In genomic region chr5:112532210-112532609, GRCm38 (mm10) we compare ENCODE assay signal across 12 mouse cellular contexts. TPM values are rescaled to one million over a fixed set of nuclear protein-coding genes. Genes with fewer than 3 reads are reported as not detected.
DNase-seq lines count a peak whose midpoint lies in the region; ATAC-seq and TF ChIP-seq lines count a peak whose summit lies in the region.
"Had no signal": no experiment of that assay in that cellular context is flagged by ENCODE, and none has a peak within 500 bp of the region (broad histone marks: within the 10 kb centered on the region; RNA-seq: fewer than 3 reads in every experiment).

No protein-coding gene starts in this region.

- peaks cover 10% of the 10 kb centered on the region for H3K27me3 ChIP-seq in liver, embryonic 12.5 days (replicated peaks)
- H3K27me3 ChIP-seq in E14TG2a.4 (ENCODE audit: insufficient read depth, low read length) = peaks cover 42% of the 10 kb centered on the region

- H3K36me3 ChIP-seq in liver, embryonic 12.5 days = no peaks in the 10 kb centered on the region
- H3K36me3 ChIP-seq in E14TG2a.4 (ENCODE audit: insufficient read depth, low read length) = no peaks in the 10 kb centered on the region
- H3K36me3 ChIP-seq: heart, embryonic 13.5 days had no signal

- ATAC-seq in liver, embryonic 12.5 days = no peak

- H3K4me2 ChIP-seq in liver, embryonic 12.5 days = no peak overlapping the region
- H3K4me2 ChIP-seq: heart, embryonic 13.5 days had no signal

- WGBS in liver, embryonic 12.5 days (ENCODE audit: insufficient replicate concordance) = 51% methylated on average over 8 of the region's 8 CpGs

- no peak overlapping the region for H3K27ac ChIP-seq in liver, embryonic 12.5 days
- H3K27ac ChIP-seq: heart, embryonic 13.5 days had no signal

- H3K4me1 ChIP-seq in liver, embryonic 12.5 days = no peaks in the 10 kb centered on the region
- no peaks in the 10 kb centered on the region for H3K4me1 ChIP-seq in E14TG2a.4 (replicated peaks; ENCODE audit: low read depth, low read length)
- H3K4me1 ChIP-seq: megakaryocyte, embryonic 14.5 days had no signal

- H3K9me3 ChIP-seq in liver, embryonic 12.5 days (replicated peaks) = no peaks in the 10 kb centered on the region
- peaks cover 6% of the 10 kb centered on the region for H3K9me3 ChIP-seq in E14TG2a.4 (ENCODE audit: low read length)

- TF ChIP-seq CTCF in E14TG2a.4 (conservative IDR thresholded peaks at IDR 0.05; ENCODE audit: low read length) = peak; percentile 88

- DNase-seq in cerebellum, adult 8-10 months = peak; percentile 59
- no peak for DNase-seq in cerebellum, adult 11-12 months
- peak; percentile 24 for DNase-seq in liver
- DNase-seq in cerebellum, postnatal 36 days = peak; percentile 44 to 54
- no peak for DNase-seq in adrenal gland, postnatal 14 days
- no peak for DNase-seq in urinary bladder, postnatal 10 days (ENCODE audit: low spot score)
- DNase-seq: kidney, adult 11 months had no signal

- H3K9ac ChIP-seq in liver, embryonic 12.5 days = no peak overlapping the region
- H3K9ac ChIP-seq: heart, embryonic 13.5 days had no signal

- H3K4me3 ChIP-seq in liver, embryonic 12.5 days = no peak overlapping the region
- H3K4me3 ChIP-seq in E14TG2a.4 (replicated peaks; ENCODE audit: low read length) = no peak overlapping the region
- H3K4me3 ChIP-seq: heart, embryonic 13.5 days; megakaryocyte, embryonic 14.5 days had no signal

RNA-seq across cellular contexts. Expression of gene Sez6l, which starts 44.8 kb away (rescaled TPM):
- polyA plus RNA-seq in liver, embryonic 12.5 days (2016; fragmentation: Nextera tagmentation; extraction: Ambion mirVana) = 0.06 and 0.10 TPM in 2 replicates
- total RNA-seq in adrenal gland, postnatal 14 days (2021) = 4.3 and 4.4 TPM in 2 replicates
- total RNA-seq: neutrophil, adult 5-6 weeks had no signal

Comparison
In these comparisons a context has a peak if more than half of its experiments do, and no peak if none do; other contexts are left out.
1. DNase-seq: peak in cerebellum, adult 8-10 months (single experiment), liver (single experiment) and cerebellum, postnatal 36 days (2 of 2); none in cerebellum, adult 11-12 months (single experiment), adrenal gland, postnatal 14 days (single experiment) and urinary bladder, postnatal 10 days (single experiment).